Mouse (Mus musculus) frontal cortex, adult 2 months (tissue): ENCODE measurements around the gene Tec. TPM values are rescaled to one million over a fixed set of nuclear protein-coding genes. Genes with fewer than 3 reads are reported as not detected.

ENCODE experiments used
- DNase-seq, 2 experiments: peaks; one replicate each; pipeline ENCODE4 v3.0.0; 2022; ENCODE audit warnings: low spot score in 1 of 2; ENCODE audit errors: extremely low spot score in 1 of 2
- polyA plus RNA-seq: library from polyadenylated mRNA; depleted of rRNA; stranded (reverse); fragments of >200 nt; gene quantifications from 2 replicates; pipeline ENCODE4 v1.2.3, GENCODE M21; 2012

Tec gene
- polyA plus RNA-seq, 1 experiment = 3.2 TPM

DNA sequence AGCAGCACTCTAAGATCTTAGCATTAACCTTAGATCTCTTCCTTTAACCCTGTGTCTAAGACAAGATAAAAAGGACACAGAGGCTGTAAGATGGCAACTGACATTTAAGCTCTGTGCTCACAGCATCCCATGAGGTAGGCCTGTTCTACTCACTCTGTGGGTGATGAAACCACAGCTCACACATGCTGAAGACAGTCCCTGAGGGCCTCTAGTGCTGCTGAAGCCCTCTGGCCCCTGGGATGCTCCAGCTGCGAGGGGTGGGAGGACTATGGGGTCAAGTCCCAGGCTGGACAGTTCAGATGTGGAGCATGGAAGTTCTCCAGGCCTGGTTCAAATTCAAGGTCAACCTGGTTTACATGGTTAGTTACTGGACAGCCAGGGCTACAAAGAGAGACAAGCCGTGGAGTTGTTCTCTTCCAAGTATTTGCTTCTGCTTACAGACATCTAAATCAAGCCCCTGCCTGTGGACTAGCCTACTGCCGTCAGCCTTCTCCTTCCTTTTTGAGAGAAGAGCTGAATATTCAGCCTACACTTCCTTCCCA lies 74.9 kb downstream of the Tec start:
- no peak for DNase-seq

DNA sequence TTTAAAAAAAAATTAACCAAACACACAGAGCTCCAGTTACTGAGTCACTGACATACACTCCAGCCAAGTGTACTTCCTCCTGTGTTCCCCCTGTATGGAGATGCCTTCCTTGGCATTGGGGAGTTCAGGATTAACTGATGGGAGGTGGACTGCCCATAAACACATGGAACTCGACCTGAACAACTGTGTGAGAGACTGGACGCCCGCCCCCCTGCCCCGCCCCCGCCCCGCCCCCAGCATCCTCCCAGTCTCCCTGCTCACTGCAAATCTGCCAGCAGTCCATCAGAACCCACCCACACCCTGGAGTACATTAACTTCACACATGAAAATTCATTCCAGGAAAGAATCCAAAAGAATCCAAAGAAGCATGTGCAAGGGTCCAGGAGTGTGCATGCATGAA lies 76.5 kb downstream of the Tec start:
- peak in 1 of 2 experiments; percentile 22 for DNase-seq

DNA sequence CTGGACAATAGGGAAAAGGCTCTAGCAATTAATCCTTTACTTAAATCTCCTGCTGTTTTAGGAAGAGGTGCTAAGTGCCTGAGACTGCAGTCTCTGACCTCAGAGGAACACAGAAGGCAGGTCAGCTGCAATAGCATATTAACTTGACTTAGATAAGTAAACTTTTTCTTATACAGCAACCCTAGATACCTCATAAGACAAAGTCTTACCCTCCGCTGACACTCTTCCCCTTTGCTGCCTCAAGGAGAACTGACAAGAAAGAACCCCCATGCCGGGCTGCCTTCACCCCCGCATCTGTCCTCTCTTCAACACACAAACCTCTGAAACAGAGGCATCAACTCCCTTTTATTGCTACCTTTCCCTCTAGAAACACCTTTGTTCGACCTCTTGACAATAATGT lies 76.9 kb downstream of the Tec start:
- no peak for DNase-seq

DNA sequence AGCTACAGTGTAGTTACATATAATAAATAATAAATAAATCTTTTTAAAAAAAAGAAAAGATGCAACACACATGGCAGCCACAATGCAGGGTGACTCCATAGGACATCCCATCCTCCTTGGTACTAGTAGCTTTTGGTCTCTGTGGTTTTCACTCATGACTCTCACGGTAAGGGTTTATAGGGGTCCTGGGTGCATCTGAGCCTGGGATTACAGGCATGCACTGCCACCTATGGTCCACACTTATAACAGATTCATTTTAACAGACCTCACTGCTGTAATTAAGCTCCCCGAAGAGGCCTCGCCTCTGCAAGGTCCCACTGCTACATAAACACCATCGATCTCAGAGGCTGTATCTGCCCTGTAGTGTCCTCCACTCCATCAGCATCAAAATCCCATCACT lies 82.8 kb downstream of the Tec start:
- DNase-seq = no peak

DNA sequence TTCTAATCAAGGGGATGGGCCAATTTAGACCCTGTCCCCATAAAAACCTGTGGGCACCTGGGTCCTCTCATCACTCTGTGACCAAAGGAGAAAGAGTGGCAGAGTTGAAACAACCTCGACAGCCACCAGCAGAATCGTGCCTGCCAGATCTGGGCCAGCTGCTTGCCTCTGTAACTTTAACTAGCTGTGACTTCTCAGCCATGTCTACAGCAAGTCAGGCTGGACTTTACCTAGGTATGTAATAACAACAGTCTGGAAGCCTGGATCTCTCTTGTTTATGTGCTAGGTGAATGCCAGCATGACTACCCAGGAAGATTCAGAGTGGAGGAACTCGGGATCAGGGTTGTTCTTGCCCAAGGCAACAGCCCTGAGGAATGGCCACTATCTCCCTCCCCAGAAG lies 83.6 kb downstream of the Tec start:
- DNase-seq = no peak

DNA sequence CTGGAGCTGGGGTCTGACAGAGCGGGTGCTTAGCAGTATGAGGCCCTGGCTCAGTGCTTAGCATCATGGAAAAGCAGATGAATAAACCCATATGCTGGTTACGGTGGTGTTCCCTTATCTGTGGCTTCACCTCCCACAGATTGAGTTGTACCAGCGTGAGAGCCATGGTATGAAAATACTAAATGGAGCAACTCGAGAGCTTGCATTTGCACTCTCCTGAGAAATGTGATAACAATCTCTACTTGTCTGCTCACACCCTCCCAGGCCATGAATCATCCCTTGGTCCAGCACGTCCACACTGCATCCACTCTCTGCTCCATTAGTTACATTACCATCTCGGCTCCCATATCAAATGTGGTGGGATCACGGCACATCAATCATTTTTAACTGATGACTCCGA lies 84.3 kb downstream of the Tec start:
- DNase-seq = peak; percentile 30 to 56

DNA sequence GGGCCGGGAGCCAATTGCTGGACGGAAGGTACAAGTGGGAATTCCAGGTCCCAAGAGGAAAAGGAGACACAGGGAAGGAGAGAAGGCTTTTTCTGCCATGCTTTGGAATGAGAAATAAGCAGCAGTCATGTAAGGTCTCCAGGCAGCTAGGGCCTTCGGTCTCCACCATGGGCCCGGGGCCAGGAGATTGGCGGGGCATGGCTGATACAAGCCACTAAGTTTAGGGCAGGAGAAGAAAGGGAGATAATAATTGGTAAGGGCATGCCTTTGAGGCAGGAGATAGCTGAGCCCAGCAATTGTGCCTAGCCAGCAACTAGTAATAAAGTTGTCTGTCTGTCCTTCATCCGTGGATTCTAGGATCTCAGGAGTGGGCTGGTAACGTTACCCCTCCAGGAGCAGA lies 85.2 kb downstream of the Tec start:
- DNase-seq = no peak

DNA sequence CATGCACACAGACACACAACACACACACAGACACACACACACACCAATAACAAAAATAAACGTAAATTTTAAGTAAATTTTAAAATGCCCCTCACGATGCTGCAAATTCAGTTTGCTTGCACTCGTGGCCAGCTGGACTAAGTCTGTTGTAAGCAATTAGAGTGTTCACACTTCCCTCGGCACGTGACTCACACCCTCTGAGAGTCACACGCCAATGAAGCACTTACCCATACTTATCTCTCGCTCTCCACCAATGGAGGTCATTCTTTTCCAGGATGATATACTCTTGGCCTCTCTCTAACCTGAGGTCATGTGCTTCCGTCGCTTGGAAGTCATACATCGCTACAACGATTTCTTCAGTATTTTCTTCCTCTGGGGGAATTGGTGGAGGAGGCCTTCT lies 86.5 kb downstream of the Tec start:
- DNase-seq = no peak

DNA sequence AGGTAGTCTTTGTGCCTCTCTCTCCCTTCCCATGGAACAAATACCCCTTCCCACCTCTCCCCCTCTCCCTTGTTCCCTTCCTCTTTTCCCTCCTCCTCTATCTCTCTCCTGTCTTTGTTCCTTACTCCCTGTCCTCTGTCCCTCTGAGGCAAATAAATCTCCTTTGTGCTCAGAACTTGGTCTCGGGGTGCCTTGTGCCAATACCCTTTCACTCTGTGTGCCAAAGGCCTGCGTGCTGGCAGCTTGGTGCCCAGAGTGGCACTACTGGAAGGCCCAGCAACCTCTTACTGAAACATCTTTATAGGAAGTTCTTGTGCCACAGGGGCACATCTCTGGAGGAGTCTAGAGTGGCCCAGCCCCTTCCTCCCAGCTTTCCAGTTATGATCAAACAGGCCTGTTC lies 91.7 kb downstream of the Tec start:
- no peak for DNase-seq

DNA sequence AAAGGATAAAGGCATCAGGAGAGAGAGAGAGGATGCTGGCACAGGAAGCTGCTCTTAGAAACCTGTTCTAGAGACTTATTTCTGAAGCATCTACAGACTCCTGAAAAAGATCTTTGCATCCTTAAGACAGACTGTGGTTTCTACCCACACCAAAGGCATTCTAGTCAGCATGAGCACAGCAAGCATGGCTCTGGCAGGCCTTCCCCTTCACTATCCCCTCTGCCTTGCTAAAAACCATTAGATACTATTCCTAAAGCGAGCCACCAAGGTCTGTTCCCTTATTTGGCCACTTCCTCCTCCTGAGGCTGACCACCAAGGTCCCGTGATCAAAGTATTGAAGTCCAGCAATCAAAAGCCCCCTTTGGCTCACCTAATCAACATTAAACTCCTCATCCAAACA lies 92.2 kb downstream of the Tec start:
- DNase-seq = no peak

DNA sequence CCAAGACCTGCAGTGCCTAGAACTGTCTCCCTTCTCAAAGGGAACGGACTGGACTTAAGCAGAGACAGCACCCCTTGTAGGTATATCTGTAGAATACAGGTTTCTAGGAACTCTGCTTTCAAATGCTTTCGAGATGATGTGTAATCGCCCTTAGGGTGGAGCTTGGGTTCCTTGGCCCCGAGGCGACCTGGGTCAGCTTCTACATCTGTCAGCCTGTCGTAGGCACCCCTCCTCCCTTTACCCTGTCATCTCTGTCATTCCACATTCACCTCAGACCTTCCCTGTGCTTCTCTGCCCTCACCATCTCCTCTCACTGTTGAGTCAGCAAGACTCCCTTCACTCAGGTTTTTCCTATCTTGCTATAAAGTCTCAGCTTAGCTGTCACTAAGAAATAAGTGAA lies 98.4 kb downstream of the Tec start:
- no peak for DNase-seq

DNA sequence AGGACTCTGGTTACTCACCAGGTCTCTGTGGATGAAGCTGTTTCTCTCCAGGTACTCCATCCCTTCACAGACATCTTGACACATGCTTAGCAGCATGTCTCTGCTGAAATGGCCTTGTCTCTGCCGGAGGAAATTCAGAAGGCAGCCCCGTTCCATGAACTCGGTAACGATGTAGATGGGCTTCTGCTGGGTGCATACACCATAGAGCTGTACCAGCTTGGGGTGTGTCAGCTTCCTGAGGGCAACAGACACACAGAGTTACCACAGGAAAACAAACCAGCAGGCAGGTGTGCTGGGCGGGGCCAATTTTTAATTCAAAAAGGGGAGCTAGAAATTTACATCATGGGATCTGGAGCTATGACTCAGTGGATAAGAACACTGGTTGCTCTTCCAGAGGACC lies 104.7 kb downstream of the Tec start:
- no peak for DNase-seq

DNA sequence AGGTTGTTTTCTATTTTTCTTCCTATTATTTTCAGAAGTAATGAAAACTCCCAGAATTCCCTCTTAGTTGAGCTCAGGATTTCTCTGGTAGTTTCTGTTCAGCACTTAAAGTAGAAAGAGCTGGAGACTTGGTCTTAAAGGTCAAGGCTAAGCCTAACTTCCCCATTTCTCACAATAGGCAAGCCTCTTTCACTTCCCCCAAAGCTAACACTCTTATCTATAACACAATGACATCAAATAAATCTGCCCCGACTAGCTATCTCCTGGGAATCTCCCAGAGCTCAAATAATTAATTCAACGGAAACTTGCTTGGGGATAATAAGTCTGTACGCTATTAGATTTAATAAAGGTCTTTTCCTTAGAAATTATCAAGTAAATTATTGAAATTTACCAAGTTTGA lies 105.3 kb downstream of the Tec start:
- DNase-seq = no peak

DNA sequence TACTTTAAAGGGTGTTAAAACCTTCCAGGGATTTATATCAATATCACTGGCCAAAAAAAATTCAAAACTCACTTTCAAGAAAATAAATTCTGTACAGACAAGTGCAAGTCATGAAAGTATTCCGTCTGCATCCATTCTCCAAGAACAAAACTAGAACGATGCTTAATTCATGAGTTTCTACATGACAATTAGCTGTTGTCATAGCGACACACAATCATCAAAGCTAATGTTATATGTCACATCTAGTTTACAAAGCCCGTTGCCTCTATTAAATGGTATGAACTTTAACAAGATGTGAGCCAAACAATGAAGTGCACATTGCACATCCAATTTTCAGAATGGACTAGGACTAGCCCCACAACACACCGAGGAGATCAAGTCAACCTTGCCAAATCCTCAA lies 106.5 kb downstream of the Tec start:
- DNase-seq = no peak

DNA sequence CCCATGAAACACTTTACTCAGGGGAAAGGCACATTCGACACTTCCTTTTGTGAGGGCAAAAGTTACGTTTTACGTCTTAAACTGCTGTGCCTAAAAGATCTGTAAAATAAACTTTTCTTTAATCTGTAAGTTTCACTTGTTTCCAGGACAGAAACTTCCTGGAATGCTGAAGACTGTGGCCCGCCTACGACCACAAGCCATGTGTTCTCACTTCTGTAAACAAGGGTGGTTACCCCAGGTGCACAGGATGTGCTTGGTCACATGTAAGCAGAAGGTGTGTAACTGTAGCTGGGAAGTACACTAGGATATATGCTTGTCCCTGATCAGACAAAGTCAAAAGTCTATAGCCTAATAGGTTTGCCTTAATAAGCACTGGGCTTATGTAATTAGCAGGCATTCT lies 107.0 kb downstream of the Tec start:
- no peak for DNase-seq

DNA sequence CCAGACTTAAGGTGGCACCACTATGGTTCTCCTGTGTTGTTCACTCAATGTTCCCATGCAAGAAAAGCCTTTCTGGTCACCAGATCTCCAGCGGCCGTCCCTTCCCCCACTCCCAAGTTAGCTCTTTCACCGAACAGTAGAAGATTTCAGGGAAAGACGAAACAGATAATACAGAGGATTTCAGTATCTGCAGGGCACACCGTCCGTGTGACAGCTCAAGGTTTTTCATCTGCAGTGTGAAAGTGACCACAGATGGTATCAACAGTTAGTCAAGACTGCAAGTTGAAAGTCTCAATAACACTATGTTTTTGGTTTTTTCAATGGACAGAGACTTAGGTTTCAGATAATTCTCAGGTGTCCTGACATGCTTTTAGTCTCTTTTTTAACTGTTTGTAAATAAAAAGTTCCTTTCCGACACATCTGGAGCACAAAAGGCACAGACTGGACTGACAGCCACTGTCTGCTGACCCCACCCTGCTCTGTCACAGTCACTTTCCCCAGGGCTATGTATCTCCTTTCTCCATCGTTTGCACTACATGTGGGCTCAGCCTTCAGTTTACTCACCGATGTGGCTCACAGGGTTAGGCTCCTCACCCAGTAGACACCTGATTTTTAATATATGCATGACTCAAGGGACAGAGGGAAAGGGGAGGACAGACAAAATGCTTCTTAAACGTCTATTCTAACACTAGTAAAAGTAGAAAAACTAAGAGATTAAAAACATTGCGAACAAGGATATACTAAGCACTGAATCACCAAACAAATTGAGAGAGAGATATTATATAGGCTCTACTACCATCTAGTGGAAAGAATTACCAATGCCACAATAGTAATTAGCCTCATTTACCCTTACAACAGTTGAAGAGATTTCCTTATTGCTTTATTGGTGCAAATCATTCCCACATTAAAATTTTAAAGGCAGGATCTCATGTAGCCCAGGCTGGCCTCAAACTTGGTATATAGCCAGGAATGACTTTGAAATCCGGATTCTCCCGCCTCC lies 109.1 kb downstream of the Tec start:
- no peak for DNase-seq

DNA sequence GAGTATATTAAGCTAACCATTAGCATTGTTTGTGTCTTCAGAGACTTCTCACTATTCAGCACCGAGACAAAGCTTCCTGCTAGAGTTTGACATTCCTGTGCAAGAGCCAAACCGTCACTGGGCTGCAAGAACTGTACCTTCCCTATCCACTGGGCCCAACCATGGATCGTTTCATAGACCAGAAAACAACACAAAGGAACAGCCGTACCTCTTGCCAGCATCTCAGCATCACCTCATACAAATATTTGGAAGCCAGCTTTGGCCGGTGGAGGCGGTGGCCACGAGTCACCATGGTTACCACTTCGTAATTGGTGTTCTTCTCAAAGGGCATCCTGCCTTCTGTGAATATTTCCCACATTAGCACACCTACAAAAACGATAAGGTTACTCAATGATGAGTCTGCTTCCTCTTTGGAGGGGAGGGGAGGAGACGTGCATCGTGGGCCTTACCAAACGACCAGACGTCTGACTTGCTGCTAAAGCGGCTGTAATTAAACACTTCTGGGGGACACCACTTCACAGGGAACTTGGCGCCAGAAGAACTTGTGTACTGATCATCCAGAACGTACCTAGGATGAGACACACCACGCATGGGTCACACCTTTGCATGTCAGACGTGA lies 111.0 kb downstream of the Tec start:
- no peak for DNase-seq

DNA sequence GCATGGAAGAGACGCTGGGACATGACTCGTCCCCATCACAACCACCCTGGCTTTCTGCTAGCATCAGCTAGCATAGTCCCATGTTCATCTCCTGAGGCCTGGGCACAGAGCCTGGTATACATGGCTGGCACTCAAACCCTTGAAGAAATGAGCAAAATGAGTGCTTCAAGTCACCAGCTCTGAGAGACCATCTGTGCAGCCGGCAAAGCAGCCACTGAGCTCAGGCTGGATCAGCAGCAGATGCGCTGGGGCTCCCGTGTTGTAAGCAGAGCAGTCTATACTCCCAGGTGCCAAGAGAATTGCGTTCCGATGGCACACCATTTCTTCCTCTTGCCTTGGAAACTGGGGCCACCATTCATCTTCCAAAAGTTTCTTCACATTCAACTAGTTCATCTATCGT lies 112.3 kb downstream of the Tec start:
- DNase-seq = peak; percentile 66 to 71

DNA sequence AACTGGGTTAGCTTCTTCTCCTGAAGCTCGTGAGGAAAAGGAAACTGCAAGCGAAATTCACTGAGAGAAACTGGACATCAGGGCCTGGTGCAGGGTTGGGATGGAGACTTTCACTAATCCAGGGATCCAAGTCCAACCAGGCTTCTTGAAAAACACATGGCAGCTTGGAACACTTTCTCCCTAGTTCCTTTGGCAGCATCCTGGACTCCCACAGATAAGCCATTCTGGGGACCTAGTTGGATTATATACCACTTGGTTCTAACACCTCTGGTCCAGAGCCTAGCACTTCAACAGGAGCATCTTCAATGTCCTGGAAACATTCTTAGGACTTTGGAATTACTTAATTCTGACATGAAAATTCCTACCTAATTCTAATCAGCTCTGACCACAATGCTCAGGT lies 113.2 kb downstream of the Tec start:
- DNase-seq = no peak

DNA sequence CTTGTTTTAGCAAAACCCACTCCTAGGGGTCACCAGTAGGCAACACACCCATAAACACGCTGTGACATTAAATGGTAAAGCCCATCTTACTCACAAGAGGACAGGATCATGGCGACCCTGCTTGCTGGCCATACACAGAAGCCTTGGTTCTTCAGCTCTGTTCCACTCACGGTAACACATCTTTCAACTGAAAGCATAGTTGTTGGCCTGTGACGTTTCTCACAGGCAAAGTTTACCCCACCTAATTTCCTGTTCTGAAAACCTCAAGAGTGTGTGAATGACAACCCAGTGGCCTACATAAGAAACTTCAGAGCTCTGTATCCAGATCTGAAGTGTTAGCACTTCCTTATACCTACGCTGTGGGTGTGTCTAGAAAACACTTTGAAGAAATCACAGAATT lies 115.7 kb downstream of the Tec start, which contains the start of gene Txk:
Gene Txk, minus strand, starts transcription at position 193 of the 400 bp plus-strand sequence.
- DNase-seq = no peak

DNA sequence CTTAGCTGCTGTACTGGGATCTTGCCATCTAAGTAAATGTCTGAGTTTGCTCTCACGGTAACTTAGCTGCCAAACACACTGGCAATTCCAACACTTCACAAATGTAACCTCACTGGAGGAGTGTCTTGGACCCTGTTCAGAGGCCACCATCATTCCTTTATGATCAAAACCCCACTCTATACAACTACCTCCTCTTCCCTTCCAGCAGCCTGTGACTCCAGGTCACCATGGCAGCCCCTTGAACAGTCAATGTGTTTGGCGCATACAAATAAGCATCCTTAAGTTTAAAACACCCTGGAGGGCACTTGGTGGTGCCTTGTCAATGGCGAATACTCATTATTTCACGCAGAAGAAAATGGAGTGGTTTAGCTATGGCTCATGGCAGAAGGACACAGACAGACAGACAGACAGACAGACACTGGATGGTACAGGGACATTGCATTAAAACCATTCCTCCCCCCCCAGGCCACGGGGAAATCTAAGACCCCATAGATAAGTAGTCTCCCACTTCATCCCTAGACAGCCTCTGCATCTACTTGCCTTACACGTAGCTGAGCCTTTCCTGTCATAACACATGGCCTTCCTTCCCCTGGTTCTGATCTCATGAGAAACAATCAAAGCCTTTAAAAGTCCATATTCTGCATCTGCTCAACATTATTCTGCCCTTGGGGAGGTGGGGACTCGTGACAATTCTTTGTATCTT lies 117.1 kb downstream of the Tec start:
- no peak for DNase-seq
